ENCODE assay signal across 9 mouse cellular contexts in the genomic region with DNA sequence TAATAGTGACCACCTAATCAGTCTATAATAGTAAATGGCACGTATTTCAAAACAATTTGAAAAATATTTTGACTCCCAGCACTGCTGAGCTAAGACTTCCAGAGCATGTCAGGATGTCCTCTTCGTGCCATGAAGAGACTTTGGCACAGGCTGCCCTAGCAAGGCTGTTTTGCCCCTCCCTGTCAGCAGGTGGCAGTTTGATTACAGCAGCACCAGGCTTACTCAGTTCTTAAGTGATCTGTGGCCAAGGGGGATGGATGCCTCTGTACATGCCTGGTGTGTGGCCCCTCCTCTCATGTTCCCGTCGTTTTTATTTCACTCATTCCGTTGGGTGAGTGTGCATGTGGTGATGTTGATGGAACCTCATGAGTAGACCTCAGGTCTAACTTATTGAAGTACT. TPM values are rescaled to one million over a fixed set of nuclear protein-coding genes. Genes with fewer than 3 reads are reported as not detected.
A peak's percentile ranks its signal among the peaks of the same experiment; 100 is the strongest.
DNase-seq lines count a peak whose midpoint lies in the region; ATAC-seq and TF ChIP-seq lines count a peak whose summit lies in the region.
"Had no signal": no experiment of that assay in that cellular context is flagged by ENCODE, and none has a peak within 500 bp of the region (broad histone marks: within the 10 kb centered on the region; RNA-seq: fewer than 3 reads in every experiment).

No protein-coding gene starts in this region.

- TF ChIP-seq POLR2A in cerebellum, adult 2 months (IDR thresholded peaks at IDR 0.05; ENCODE audit: borderline replicate concordance, insufficient read depth, low read length) = no peak

- peak; percentile 71; the same call in 1 of the 2 replicates for ATAC-seq in megakaryocyte-erythroid progenitor cell, adult 5-6 weeks (replicated peaks; ENCODE audit: low FRiP score, low TSS enrichment, poor library complexity, severe bottlenecking)

- no peak for TF ChIP-seq CTCF in cerebellum, adult 2 months (IDR thresholded peaks at IDR 0.05; ENCODE audit: borderline replicate concordance, insufficient read depth, low read depth, low read length)

- WGBS in cerebellum, adult 2 months = 24% methylated on average over 5 of the region's 5 CpGs

- H3K4me1 ChIP-seq in cerebellum, adult 2 months (ENCODE audit: control insufficient read depth, insufficient read depth, low read length) = no peaks in the 10 kb centered on the region
- H3K4me1 ChIP-seq: hindbrain, embryonic 15.5 days had no signal

- H3K4me3 ChIP-seq in cerebellum, adult 2 months (replicated peaks; ENCODE audit: insufficient read depth, low read depth, low read length) = no peak overlapping the region
- H3K4me3 ChIP-seq: hindbrain, embryonic 15.5 days had no signal

- intact Hi-C loops in left cerebral cortex, postnatal 25 days (cut with DNase I) = no loop called here

- H3K27me3 ChIP-seq in cerebellum, adult 2 months (ENCODE audit: control insufficient read depth, insufficient read depth, low read length) = no peaks in the 10 kb centered on the region; the same call in 1 of the 2 replicates
- H3K27me3 ChIP-seq: hindbrain, embryonic 15.5 days had no signal

- DNase-seq in adrenal gland, postnatal 10 days = peak; percentile 33
- DNase-seq in adrenal gland, adult 18-20 months (ENCODE audit: low spot score in 2 of 2) = no peak
- peak; percentile 44 for DNase-seq in ovary, adult 18-20 months (ENCODE audit: low spot score)
- DNase-seq in ovary, postnatal 10 days (ENCODE audit: low spot score) = no peak
- no peak for DNase-seq in urinary bladder, postnatal 25 days (ENCODE audit: low spot score)
- no peak for DNase-seq in cerebellum, adult 2 months
- no peak for DNase-seq in left cerebral cortex, postnatal 25 days (ENCODE audit: low spot score in 2 of 2)

- no peak overlapping the region for H3K27ac ChIP-seq in cerebellum, adult 2 months (ENCODE audit: insufficient read depth, low read length)
- H3K27ac ChIP-seq: hindbrain, embryonic 15.5 days had no signal

RNA-seq across cellular contexts. Expression of gene Atp6v1g3, which starts 2.3 kb away (rescaled TPM):
- total RNA-seq in adrenal gland, postnatal 10 days (2021) = not detected
- total RNA-seq in adrenal gland, adult 18-20 months (2021) = not detected
- total RNA-seq in megakaryocyte-erythroid progenitor cell, adult 5-6 weeks (2014; fragmentation: Nextera tagmentation) = not detected in 2 replicates
- total RNA-seq in megakaryocyte-erythroid progenitor cell, adult 5-6 weeks (2017) = not detected in 2 replicates
- polyA plus RNA-seq in cerebellum, adult 2 months (2012; rRNA removed) = not detected in 2 replicates
- not detected for total RNA-seq in left cerebral cortex, postnatal 25 days (2021)
- polyA plus RNA-seq: hindbrain, embryonic 15.5 days had no signal

Comparison
In these comparisons a context has a peak if more than half of its experiments do, and no peak if none do; other contexts are left out.
1. DNase-seq: peak in adrenal gland, postnatal 10 days (single experiment) and ovary, adult 18-20 months (single experiment); none in adrenal gland, adult 18-20 months (0 of 2), ovary, postnatal 10 days (single experiment), urinary bladder, postnatal 25 days (single experiment), cerebellum, adult 2 months (0 of 2) and left cerebral cortex, postnatal 25 days (0 of 2).